Mouse (Mus musculus) lung, postnatal 0 days (tissue): Measurements from ENCODE around the gene Rgs6.
A peak's percentile ranks its signal among the peaks of the same experiment; 100 is the strongest.

Experiments used
- CTCF ChIP-seq: IDR thresholded peaks from 2 replicates; pipeline ENCODE4 v1.5.1; 2016; ENCODE audit warnings: antibody characterized with exemption, mild to moderate bottlenecking
- EP300 ChIP-seq: IDR thresholded peaks from 2 replicates; pipeline ENCODE4 v1.6.1; 2016; ENCODE audit warnings: antibody characterized with exemption, mild to moderate bottlenecking, control low read depth

GRCm38 (mm10) chr12:83112283-83112682 lies 524.2 kb downstream of the Rgs6 start:
- TF ChIP-seq CTCF (peak; percentile 49), EP300 (no peak)
